Mouse (Mus musculus): ENCODE data around the gene Pcbp3.

- TF ChIP-seq GATA1 (IDR thresholded peaks at IDR 0.05; ENCODE audit: borderline replicate concordance, low read length): no peak
- no peak for TF ChIP-seq FLI1 (IDR thresholded peaks at IDR 0.05; ENCODE audit: low read length)
Measured at GRCm38 (mm10) chr10:76727301-76727700, 234.4 kb downstream of the Pcbp3 start.
